Mouse (Mus musculus) limb, embryonic 15.5 days (tissue): ENCODE data around the gene Zfp629. TPM values are rescaled to one million over a fixed set of nuclear protein-coding genes. Genes with fewer than 3 reads are reported as not detected.
"Not testable (repeated sequence)": the region's sequence is repeated elsewhere in the genome, so short reads cannot be mapped to it uniquely, and the experiment has no call there.

Source experiments
- ATAC-seq: fragments of 200-750 bp; cut with Nextera tagmentation; 2 replicates; pipeline ENCODE4 v1.8.0; 2017; ENCODE audit warnings: low read depth, moderate TSS enrichment; ENCODE audit not compliant: insufficient number of reproducible peaks, low FRiP score, low TSS enrichment
- H3K27ac ChIP-seq: fragments of 300-500 bp; sonication (generic); 2 replicates; pipeline ENCODE4 v1.5.1; 2015; ENCODE audit warnings: moderate library complexity, mild to moderate bottlenecking, inconsistent platforms
- H3K27me3 ChIP-seq: fragments of 300-500 bp; sonication (generic); 2 replicates; pipeline ENCODE4 v1.6.1; 2015; ENCODE audit warnings: inconsistent platforms
- H3K36me3 ChIP-seq: fragments of 300-500 bp; sonication (generic); 2 replicates; pipeline ENCODE4 v1.6.1; 2015; ENCODE audit warnings: inconsistent platforms
- H3K4me1 ChIP-seq: fragments of 300-500 bp; sonication (generic); 2 replicates; pipeline ENCODE4 v1.6.1; 2015; ENCODE audit warnings: inconsistent platforms
- H3K4me2 ChIP-seq: fragments of 300-500 bp; sonication (generic); 2 replicates; pipeline ENCODE4 v1.6.1; 2015; ENCODE audit warnings: mild to moderate bottlenecking, inconsistent platforms
- H3K4me3 ChIP-seq: fragments of 300-500 bp; sonication (generic); 2 replicates; pipeline ENCODE4 v1.5.1; 2015; ENCODE audit warnings: mild to moderate bottlenecking, inconsistent platforms
- H3K9ac ChIP-seq: fragments of 300-500 bp; sonication (generic); 2 replicates; pipeline ENCODE4 v1.6.1; 2015; ENCODE audit warnings: inconsistent platforms
- H3K9me3 ChIP-seq: fragments of 300-500 bp; sonication (generic); 2 replicates; pipeline ENCODE4 v1.6.1; 2016; ENCODE audit warnings: inconsistent platforms
- WGBS: fragments of 180-500 bp; shearing (Covaris S2); methylation state at CpG from one replicate; pipeline ENCODE4 v1.1.7; 2015; 5-methylcytosine and 5-hydroxymethylcytosine counted together
- polyA plus RNA-seq: library from polyadenylated mRNA; unstranded; fragments of >200 nt; fragmentation: Nextera tagmentation; extraction: Ambion mirVana; gene quantifications from 2 replicates; pipeline ENCODE4 v1.2.1, GENCODE M21; 2015

Gene Zfp629
- polyA plus RNA-seq, 1 experiment from 2014 or later, result 11.7 TPM

DNA sequence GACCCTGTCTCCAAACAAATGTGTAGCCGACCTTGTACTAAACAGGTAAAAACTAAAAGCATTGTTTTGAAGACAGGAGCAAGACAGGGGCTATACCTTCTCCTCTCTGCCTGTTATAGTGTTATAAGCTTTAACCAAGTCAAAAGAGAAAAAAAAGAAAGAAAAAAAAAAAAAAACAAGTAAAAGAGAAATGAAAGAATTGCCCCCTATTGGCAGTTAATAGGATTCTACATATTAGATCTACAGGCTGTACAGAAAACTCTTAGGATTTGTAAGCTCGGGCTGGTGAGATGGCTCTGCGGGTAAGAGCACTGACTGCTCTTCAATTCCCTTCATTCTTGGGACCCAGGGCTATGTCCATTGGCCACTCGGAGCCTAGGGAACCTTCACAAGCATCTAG is 26.7 kb upstream of the Zfp629 start:
- H3K9ac ChIP-seq, result no peak overlapping the region
- 73% methylated on average over 4 of the region's 4 CpGs for WGBS
- no peaks in the 10 kb centered on the region for H3K36me3 ChIP-seq
- no peak overlapping the region for H3K27ac ChIP-seq
- no peaks in the 10 kb centered on the region for H3K9me3 ChIP-seq
- H3K4me3 ChIP-seq, result no peak overlapping the region
- peaks cover 4% of the 10 kb centered on the region for H3K4me1 ChIP-seq
- ATAC-seq, result no peak
- H3K27me3 ChIP-seq, result no peaks in the 10 kb centered on the region
- H3K4me2 ChIP-seq, result no peak overlapping the region

DNA sequence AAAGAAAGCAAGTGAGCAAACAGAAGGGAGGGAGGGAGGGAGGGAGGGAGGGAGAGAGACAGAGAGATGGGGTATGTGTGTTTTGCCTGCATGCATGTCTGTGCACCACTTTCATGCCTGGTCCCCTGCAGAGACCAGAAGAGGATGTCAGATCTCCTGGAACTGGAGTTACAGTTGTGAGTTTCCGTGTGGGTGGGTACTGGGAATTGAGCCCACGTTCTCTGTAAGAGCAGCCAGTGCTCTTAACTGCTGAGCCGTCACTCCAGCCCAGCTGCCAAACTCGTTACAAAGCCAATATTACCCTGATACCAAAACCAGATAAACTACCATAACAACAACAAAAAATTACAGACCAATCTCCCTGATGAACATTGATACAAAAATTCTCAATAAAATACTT is 25.7 kb upstream of the Zfp629 start:
- H3K4me2 ChIP-seq, result no peak overlapping the region
- no peak for ATAC-seq
- H3K4me1 ChIP-seq, result peaks cover 8% of the 10 kb centered on the region
- WGBS, result 29% methylated on average over 4 of the region's 4 CpGs
- no peak overlapping the region for H3K9ac ChIP-seq
- no peaks in the 10 kb centered on the region for H3K27me3 ChIP-seq
- H3K27ac ChIP-seq, result no peak overlapping the region
- no peak overlapping the region for H3K4me3 ChIP-seq
- no peaks in the 10 kb centered on the region for H3K9me3 ChIP-seq
- H3K36me3 ChIP-seq, result no peaks in the 10 kb centered on the region

DNA sequence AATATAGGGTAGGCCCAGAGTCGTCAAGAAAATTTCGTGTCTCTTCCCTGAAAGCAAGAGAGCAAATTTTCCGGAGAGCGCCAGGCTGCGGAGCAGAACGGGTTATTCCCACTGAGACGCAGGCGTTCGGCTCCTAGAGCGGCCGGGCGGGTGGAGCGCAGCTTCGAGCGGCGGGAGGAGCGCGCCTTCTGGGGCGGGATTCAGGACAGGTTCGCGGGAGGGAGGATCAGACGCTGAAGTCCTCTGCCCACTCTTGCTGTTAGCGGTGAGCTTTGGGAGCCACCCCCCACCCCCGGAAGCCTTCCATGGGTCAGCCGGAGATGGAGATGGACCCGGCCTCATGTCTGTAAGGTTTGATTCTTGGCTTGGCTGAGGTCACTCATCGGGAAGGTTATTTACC is 21.4 kb upstream of the Zfp629 start:
- Histone ChIP-seq H3K4me1 (peaks cover 8% of the 10 kb centered on the region), H3K27ac (no peak overlapping the region), H3K4me2 (peak overlapping the region; percentile 65), H3K9me3 (no peaks in the 10 kb centered on the region), H3K9ac (peak overlapping the region; percentile 43), H3K4me3 (peak overlapping the region; percentile 59), H3K27me3 (no peaks in the 10 kb centered on the region), H3K36me3 (no peaks in the 10 kb centered on the region)
- ATAC-seq, result 0 out of 2 replicates have a peak, but pooled peaks have one; percentile 48
- whole genome bisulfite sequencing, result under 1% methylated on average over 27 of the region's 27 CpGs

DNA sequence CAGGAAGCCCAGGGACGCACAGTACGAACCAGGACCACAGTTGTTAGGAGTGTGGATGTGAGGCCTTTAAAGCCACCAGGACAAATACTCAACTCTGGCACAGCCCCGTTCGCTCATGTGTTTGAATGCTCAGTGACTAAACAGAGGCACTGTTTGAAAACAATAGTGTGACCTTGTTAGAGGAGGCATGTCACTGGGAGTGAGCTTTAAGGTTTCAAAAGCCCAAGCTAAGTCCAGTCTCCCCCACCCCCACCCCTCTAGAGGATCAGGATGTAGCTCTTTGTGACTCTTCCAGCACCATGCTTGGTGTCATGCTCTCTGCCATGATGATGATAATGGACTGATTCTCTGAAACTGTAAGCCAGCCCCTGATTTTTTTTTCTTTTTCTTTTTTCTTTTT is 15.8 kb upstream of the Zfp629 start:
- no peak overlapping the region for H3K4me3 ChIP-seq
- WGBS, result 90% methylated on average over 4 of the region's 4 CpGs
- H3K9me3 ChIP-seq, result no peaks in the 10 kb centered on the region
- H3K27me3 ChIP-seq, result no peaks in the 10 kb centered on the region
- H3K9ac ChIP-seq, result no peak overlapping the region
- H3K27ac ChIP-seq, result no peak overlapping the region
- no peaks in the 10 kb centered on the region for H3K4me1 ChIP-seq
- ATAC-seq, result no peak
- no peaks in the 10 kb centered on the region for H3K36me3 ChIP-seq
- H3K4me2 ChIP-seq, result no peak overlapping the region

DNA sequence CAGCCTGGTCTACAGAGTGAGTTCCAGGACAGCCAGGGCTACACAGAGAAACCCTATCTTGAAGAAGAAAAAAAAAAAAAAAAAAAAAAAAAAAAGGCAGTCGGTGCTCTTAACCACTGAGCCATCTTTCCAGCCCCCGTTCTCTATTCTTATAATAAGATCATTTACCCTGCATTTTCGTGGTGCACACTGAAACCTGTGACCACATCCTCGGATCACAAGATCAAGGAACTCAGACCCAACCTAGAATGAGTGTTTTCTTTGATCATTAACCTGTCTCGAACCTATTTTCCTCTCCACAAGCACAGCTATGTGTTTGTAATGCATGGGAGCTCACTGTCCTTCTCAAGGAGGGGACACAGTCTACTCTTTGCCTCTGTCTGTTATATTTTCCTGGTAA is 13.0 kb upstream of the Zfp629 start:
- H3K27ac ChIP-seq, result no peak overlapping the region
- H3K9ac ChIP-seq, result no peak overlapping the region
- no peak overlapping the region for H3K4me3 ChIP-seq
- no peaks in the 10 kb centered on the region for H3K27me3 ChIP-seq
- ATAC-seq, result no peak
- no peaks in the 10 kb centered on the region for H3K4me1 ChIP-seq
- WGBS, result 81% methylated on average over 5 of the region's 5 CpGs
- no peak overlapping the region for H3K4me2 ChIP-seq
- H3K9me3 ChIP-seq, result no peaks in the 10 kb centered on the region
- no peaks in the 10 kb centered on the region for H3K36me3 ChIP-seq

DNA sequence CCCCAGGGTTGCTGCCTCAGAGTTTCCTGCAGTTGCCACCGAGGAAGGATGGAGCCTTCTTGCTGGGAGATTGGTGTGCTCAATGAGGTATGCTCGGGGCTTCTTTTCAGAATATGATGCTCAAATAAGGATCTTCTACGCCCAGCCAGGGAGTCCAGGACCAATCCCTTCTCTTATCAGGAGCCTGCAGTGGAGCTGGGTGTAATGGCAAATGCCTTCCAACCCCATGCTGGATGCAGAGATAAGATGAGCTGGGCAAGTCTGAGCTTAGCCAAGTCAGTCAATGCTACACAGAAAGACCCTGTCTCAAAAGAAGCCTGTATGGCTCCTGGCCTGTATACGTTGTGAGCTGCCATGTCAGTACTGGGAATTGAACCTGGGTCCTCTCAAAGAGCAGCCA is 10.9 kb upstream of the Zfp629 start:
- H3K4me3 ChIP-seq, result no peak overlapping the region

DNA sequence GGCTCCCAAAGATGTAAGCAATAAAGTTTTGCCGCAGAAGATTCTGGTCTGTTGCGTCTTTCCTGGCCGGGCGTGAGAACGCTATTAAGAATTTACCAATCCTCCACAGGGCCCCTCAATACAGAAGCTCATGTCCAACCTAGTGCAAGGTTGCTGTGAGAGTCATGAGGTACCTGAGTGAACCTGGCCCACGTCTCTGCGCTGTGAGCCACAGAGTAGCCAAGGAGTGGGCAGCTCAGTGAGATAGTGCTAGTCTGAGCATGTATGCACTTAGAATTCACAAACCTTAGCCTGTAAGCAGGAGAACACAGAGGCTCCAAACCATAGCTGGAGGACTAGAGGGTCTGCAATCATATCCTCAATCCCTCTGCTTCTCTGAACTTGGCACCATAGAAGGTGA is 10.4 kb upstream of the Zfp629 start:
- Histone ChIP-seq H3K4me3 (no peak overlapping the region), H3K4me2 (no peak overlapping the region), H3K27me3 (no peaks in the 10 kb centered on the region), H3K4me1 (no peaks in the 10 kb centered on the region), H3K9me3 (no peaks in the 10 kb centered on the region), H3K9ac (no peak overlapping the region), H3K36me3 (no peaks in the 10 kb centered on the region), H3K27ac (no peak overlapping the region)
- WGBS, result 97% methylated on average over 7 of the region's 7 CpGs
- ATAC-seq, result no peak

More for the DNA sequence above, 10.9 kb upstream of the Zfp629 start:
- no peak overlapping the region for H3K27ac ChIP-seq
- H3K9ac ChIP-seq, result no peak overlapping the region
- ATAC-seq, result no peak
- no peak overlapping the region for H3K4me2 ChIP-seq
- H3K36me3 ChIP-seq, result no peaks in the 10 kb centered on the region
- WGBS, result 89% methylated on average over 4 of the region's 4 CpGs
- H3K27me3 ChIP-seq, result no peaks in the 10 kb centered on the region
- H3K9me3 ChIP-seq, result no peaks in the 10 kb centered on the region
- H3K4me1 ChIP-seq, result no peaks in the 10 kb centered on the region

DNA sequence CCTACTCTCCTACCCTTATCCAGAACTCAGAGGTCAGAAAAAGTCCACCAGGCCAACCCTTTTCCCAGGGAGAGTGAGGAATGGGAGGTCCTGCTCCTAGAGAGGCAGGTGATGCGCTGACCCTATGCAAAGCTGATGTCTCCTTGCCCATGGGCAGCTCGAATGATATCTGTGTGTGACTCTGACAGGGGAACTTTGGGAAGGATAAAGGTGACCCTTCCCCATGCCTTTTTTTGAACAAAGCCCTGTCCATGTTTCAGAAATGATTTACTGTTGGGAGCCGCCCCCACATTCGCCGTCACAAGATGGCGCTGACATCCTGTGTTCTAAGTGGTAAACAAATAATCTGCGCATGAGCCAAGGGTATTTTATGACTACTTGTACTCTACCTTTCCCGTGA is 2.8 kb upstream of the Zfp629 start:
- H3K36me3 ChIP-seq, H3K27me3 ChIP-seq, H3K9ac ChIP-seq, ATAC-seq, H3K9me3 ChIP-seq, H3K27ac ChIP-seq, H3K4me2 ChIP-seq, H3K4me3 ChIP-seq: not testable (repeated sequence)
- H3K4me1 ChIP-seq, result peaks cover 16% of the 10 kb centered on the region
- WGBS, result 90% methylated on average over 7 of the region's 8 CpGs

DNA sequence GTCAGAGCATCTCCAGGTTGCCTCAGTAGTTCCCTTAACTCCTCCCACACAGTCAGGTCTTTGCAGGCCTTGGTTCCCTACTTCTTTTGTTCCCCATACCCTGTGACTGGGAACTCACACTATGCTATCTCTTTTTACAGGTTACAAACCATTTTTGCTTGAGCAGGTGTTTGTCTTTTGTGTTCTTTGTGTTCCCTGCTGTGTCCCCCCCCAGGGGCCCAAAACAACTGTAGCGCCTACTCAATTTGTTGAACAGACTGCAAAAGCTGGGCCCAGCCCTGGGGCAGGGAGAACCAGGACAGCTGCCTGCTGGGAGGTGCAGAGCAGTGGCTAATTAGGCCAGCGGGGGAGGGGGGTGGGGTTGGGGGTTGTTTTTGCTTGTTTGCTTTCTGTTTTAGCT is 2.4 kb upstream of the Zfp629 start:
- WGBS, result 48% methylated on average over 2 of the region's 2 CpGs

DNA sequence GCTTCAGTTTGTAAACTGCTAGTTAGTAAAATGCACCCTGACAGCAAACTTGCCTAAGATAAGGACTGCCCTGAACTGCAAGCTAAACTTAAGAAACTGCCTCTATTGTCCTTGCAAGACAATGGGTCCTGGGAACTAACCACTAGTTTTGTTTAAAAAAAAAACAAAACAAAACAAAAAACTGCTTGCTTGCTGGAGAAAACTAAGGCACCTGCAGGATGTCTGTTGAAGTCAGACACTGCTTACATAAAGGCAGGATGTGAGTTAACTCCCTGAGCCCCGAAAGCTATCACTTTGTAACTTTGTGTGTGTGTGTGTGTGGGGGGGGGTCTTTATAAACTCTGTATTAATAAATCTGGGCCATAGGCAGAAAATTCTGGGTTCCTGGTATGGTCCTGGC is 1.3 kb upstream of the Zfp629 start:
- Histone ChIP-seq H3K4me3 (no peak overlapping the region), H3K9me3 (no peaks in the 10 kb centered on the region), H3K36me3 (peaks cover 10% of the 10 kb centered on the region), H3K9ac (no peak overlapping the region), H3K27ac (no peak overlapping the region), H3K4me1 (peaks cover 19% of the 10 kb centered on the region), H3K4me2 (no peak overlapping the region), H3K27me3 (no peaks in the 10 kb centered on the region)
- 81% methylated on average over 1 of the region's 1 CpGs for WGBS
- no peak for ATAC-seq

More for the DNA sequence above, 2.4 kb upstream of the Zfp629 start:
- no peaks in the 10 kb centered on the region for H3K9me3 ChIP-seq
- H3K9ac ChIP-seq, result no peak overlapping the region
- H3K27me3 ChIP-seq, result no peaks in the 10 kb centered on the region
- no peak overlapping the region for H3K4me2 ChIP-seq
- H3K36me3 ChIP-seq, result no peaks in the 10 kb centered on the region
- peaks cover 19% of the 10 kb centered on the region for H3K4me1 ChIP-seq
- no peak overlapping the region for H3K4me3 ChIP-seq
- H3K27ac ChIP-seq, result no peak overlapping the region
- no peak for ATAC-seq

DNA sequence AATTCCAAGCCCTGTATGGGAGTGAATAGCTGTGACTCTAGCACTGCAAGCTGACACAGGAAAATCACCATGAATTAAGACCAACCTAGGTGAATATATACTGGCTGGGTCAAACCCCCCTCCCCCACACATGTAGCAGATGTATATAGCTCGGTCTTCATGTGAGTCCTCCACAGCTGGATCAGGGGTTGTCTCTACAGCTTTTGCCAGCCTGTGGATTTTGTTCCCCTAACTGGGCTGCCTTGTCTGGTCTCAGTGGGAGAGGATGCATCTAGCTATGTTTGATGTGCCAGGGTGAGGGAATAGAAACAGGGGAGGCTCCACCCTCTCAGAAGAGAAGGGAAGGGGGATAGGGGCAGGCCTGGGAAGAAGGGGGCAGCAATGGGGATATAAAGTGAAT is 739 bp upstream of the Zfp629 start:
- 79% methylated on average over 1 of the region's 1 CpGs for WGBS
- H3K4me2 ChIP-seq, result no peak overlapping the region
- no peak overlapping the region for H3K27ac ChIP-seq
- no peak overlapping the region for H3K4me3 ChIP-seq
- no peaks in the 10 kb centered on the region for H3K27me3 ChIP-seq
- H3K9me3 ChIP-seq, result no peaks in the 10 kb centered on the region
- H3K4me1 ChIP-seq, result peaks cover 19% of the 10 kb centered on the region
- H3K36me3 ChIP-seq, result peaks cover 15% of the 10 kb centered on the region
- H3K9ac ChIP-seq, result no peak overlapping the region
- ATAC-seq, result no peak

DNA sequence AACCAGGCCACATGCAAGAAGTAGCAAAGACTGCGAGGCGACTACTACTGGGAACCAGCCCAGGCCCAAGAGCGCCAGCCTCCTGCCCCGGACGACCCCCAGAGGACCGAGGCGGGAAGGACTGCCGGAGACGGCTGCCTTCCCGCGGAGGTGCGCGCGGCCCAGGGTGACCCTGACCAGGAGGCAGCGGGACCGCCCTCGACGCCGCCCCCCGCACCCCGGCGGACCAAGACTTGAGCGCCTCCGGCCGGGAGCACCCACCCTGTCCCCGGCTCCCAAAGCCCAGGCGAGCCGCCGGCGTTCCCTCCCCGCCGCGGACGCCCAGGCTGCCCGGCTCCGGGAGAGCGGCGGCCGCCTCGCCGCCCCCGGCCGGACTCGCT is 1.1 kb downstream of the Zfp629 start:
- ATAC-seq, result peak; percentile 46
- Histone ChIP-seq H3K36me3 (peaks cover 34% of the 10 kb centered on the region), H3K4me2 (peak overlapping the region; percentile 75), H3K27me3 (no peaks in the 10 kb centered on the region), H3K27ac (peak overlapping the region; percentile 82), H3K4me1 (peaks cover 19% of the 10 kb centered on the region), H3K4me3 (peak overlapping the region; percentile 97), H3K9me3 (no peaks in the 10 kb centered on the region), H3K9ac (peak overlapping the region; percentile 86)
- under 1% methylated on average over 33 of the region's 44 CpGs for WGBS

DNA sequence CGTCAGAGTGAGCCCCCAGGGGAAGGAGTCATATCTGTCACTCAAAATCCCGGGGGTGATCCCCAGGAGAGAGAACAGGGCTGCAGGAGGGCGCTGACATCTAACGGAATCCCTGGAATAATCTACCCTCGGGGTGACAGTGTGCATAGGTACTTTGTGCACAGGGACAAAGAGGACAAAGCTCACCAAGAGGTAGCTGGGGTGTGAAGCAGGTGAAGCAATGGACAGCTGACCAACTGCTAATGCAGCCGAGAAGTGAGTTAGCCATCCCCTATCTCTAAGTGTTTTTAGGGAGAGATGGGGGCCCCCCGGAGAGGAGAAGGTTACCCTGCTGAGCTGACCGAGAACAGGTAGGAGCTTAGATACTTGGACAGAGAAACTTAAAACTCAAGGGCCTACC is 1.5 kb downstream of the Zfp629 start:
- no peaks in the 10 kb centered on the region for H3K27me3 ChIP-seq
- H3K4me1 ChIP-seq, result peaks cover 19% of the 10 kb centered on the region
- H3K9ac ChIP-seq, result peak overlapping the region; percentile 86
- no peak for ATAC-seq
- H3K36me3 ChIP-seq, result peaks cover 38% of the 10 kb centered on the region
- no peaks in the 10 kb centered on the region for H3K9me3 ChIP-seq
- H3K4me3 ChIP-seq, result peak overlapping the region; percentile 97
- H3K4me2 ChIP-seq, result peak overlapping the region; percentile 75
- WGBS, result 20% methylated on average over 8 of the region's 8 CpGs
- peak overlapping the region; percentile 82; the same call in 1 of the 2 replicates for H3K27ac ChIP-seq
